Mouse (Mus musculus) gastrocnemius, adult 2 months (tissue): ENCODE results near the gene Sema4d. TPM values are rescaled to one million over a fixed set of nuclear protein-coding genes. Genes with fewer than 3 reads are reported as not detected.

Experiments used
- DNase-seq: peaks from one replicate; pipeline ENCODE4 v3.0.0; 2022
- H3K27ac ChIP-seq: fragments of 200-600 bp; 2 replicates; pipeline ENCODE4 v1.8.1; 2022; ENCODE audit warnings: mild to moderate bottlenecking
- H3K4me3 ChIP-seq: fragments of 200-600 bp; 2 replicates; pipeline ENCODE4 v1.8.1; 2022; ENCODE audit warnings: mild to moderate bottlenecking, moderate library complexity
- CTCF ChIP-seq: fragments of 200-600 bp; IDR thresholded peaks from 2 replicates; pipeline ENCODE4 v1.8.1; 2022; ENCODE audit warnings: antibody characterized with exemption, mild to moderate bottlenecking, moderate library complexity
- intact Hi-C: fragments of 180-260 bp; cut with DNase I; formaldehyde crosslinking; loops from one replicate; pipeline ENCODE4 v1.15.1; 2025
- microRNA-seq: library from miRNA; unstranded; fragments of <30 nt; microRNA quantifications from one replicate; pipeline ENCODE4 v1.2.0, GENCODE M21; 2021
- total RNA-seq, 2 experiments: library from RNA; stranded (reverse); gene quantifications; 2 replicates each; pipeline ENCODE4 v1.2.3; 2021

The Sema4d gene
- total RNA-seq, 2 experiments from 2014 or later, result 110 to 132 TPM

DNA sequence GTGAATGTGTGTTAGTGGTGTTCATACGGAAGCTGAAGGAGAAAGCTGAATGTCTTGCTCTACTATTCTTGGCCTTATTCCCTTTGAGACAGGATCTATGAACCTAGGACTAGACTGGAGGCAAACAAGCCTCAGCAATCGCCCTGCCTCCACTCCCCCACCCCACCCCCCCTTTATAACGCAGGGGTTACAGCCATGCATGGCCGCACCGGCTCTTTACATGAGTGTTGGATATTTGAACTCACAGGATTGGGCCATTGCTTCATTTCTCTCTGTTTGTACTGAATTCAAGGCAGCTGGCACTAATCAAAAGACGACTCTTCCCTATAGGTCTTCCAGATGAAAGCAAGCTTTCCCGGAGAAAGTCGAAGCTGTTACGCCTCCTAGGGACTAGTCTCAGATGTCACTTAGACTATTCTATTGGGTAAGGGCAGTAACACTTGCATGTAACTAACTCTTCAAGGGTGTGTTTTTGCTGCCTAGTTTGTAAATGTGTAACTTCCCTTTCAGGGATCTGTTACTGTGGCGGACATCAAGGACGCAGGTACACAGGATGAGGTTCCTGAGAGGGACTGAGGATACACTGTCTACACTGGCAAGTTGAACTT is 151.3 kb downstream of the Sema4d start:
- TF ChIP-seq CTCF, result no peak
- Histone ChIP-seq H3K27ac (no peak overlapping the region), H3K4me3 (no peak overlapping the region)
- DNase-seq, result no peak
- intact Hi-C loops, result no loop called here

DNA sequence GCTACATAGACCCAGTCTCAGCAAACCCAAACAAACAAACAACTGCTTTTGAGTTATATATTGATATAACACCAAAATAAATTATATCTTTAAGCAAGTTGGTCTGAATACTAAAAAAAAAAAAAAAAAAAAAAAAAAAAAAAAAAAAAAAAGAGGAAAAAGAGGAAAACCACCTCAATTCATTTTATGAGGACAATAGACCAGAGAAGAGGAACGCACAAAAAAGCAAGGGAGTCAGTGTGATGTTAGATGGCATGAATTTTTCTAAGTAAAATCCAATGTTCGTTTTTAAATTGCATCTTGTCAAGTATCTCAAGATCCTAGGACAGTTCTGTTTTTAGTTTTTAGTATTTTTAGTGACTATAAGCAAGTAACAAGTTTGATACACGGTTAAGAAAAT is 152.1 kb downstream of the Sema4d start:
- no peak for DNase-seq
- TF ChIP-seq CTCF, result no peak
- Histone ChIP-seq H3K27ac (no peak overlapping the region), H3K4me3 (no peak overlapping the region)
- intact Hi-C loops, result no loop called here

DNA sequence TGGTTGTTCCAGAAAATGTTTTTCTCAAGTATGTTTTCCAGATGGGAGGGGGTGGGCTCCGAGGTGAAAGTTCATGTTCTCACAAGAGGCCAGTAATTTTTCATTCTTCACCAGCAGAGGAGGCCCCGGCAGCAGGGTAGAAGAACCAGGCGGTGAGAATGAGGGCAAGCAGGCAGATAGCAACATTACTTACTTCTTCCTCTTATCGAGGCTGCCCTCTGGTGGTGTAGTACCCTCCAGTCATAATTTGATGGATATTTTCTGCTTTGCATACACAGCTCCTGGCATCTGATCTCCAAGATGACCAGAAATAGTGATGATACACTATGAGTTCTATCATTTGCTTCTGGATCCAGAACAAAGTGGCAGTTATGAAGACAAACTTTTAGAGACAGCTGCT is 154.6 kb downstream of the Sema4d start:
- Histone ChIP-seq H3K27ac (no peak overlapping the region), H3K4me3 (no peak overlapping the region)
- TF ChIP-seq CTCF, result no peak
- intact Hi-C loops, result no loop called here
- no peak for DNase-seq

Small RNA genes lying within 50 kb of the gene (microRNA-seq; reads per million reads assigned to microRNA genes)
- not detected for gene Gm23566

Other genes with a start within 250 kb of the Sema4d start
- gene Shc3, start 224.3 kb downstream of the Sema4d start, total RNA-seq, result 1 to 10 TPM in 1 of 2 experiments, under 1 TPM in 1; 0.59 to 1.4 TPM
- gene Cks2, start 148.5 kb downstream of the Sema4d start, total RNA-seq, result not detected
- 10 to 100 TPM; 11.1 to 11.7 TPM for gene Secisbp2, start 142.1 kb downstream of the Sema4d start, total RNA-seq
- 100 to 1,000 TPM in 1 of 2 experiments, 10 to 100 TPM in 1; 22.4 to 127 TPM for gene Gadd45g, start 52.9 kb upstream of the Sema4d start, total RNA-seq